Mouse (Mus musculus): ENCODE results near the gene Scarb1. TPM values are rescaled to one million over a fixed set of nuclear protein-coding genes. Genes with fewer than 3 reads are reported as not detected.
A peak's percentile ranks its signal among the peaks of the same experiment; 100 is the strongest.

Gene Scarb1
- polyA plus RNA-seq, 1 experiment, result 188 TPM

DNA sequence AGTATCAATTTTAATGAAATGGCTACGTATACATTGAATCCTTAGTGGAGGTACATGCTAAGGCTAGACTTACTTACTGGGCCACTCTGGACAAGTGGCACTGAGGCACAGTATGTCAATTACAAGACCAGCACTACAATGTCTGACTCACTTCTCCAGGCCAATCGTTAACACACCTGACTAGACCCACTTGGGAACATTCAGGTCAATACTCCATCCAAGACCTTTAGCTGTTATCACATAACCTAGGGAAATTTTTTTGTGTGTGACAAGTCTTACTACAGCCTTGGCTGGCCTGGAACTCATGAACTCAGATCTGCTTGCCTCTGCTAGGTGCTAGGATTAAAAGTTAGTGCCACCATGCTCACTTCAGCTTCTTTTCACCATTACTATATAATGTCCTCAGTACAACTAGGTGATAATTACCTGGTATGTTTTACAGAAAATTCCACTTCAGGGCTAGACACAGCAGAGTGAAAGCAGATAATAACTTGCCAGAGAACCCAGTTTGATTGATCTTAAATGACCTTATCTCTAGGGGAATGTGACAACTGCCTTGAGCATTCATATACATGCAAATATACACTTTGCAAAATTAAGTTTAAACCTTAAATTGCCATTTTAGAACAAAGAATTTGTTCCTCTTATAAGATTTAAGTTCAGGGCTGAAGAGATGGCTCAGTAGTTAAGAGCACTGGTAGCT, 43.8 kb upstream of the Scarb1 start:
- Histone ChIP-seq H3K4me3 (ENCODE audit: control insufficient read depth, low read depth, low read length) (no peak overlapping the region), H3K36me3 (ENCODE audit: control insufficient read depth, insufficient read depth, low read length) (peaks cover 2% of the 10 kb centered on the region), H3K27me3 (ENCODE audit: control insufficient read depth, insufficient read depth, low read length) (no peaks in the 10 kb centered on the region), H3K27ac (ENCODE audit: control insufficient read depth, insufficient read depth, low read depth, low read length) (no peak overlapping the region), H3K4me1 (ENCODE audit: control insufficient read depth, insufficient read depth, low read length) (no peaks in the 10 kb centered on the region)
- TF ChIP-seq CTCF (IDR thresholded peaks at IDR 0.05; ENCODE audit: control insufficient read depth, insufficient read depth, insufficient replicate concordance, low read depth, low read length) (no peak), POLR2A (IDR thresholded peaks at IDR 0.05; ENCODE audit: control insufficient read depth, low read depth, low read length) (no peak)

DNA sequence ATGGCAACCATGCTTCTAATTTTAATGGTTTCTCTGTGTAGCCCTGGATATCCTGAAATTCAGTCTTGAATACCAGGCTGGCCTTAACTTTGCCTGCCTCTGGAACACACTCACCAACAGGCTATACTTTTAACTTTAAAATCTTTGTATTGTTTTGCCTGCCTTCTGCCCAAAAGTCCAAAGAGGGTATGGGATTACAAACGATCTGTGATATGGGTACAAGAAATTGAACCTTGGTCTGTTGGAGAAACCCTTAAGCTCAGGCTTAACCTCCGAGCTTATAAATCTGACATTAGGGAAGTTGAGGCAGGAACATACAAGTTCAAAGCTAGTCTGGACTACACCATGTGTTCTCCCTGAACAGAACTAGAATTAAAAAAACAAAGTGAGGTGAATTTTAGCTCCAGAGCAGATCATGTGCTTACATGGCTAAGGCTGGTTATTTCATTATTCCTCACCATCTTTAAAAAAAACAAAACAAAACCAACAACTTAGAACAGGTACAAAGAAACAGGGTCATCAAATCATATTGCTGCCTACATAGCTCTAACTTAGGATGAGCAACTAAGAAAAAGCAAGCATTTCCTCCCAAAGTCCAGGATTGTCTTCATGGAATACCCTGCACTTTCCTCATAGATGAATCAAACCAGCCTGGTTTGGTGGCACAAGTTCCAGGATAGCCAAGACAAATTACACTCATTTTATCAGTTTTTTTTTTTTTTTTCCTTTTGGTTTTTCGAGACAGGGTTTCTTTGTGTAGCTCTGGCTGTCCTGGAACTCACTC, 42.9 kb upstream of the Scarb1 start:
- TF ChIP-seq POLR2A (IDR thresholded peaks at IDR 0.05; ENCODE audit: control insufficient read depth, low read depth, low read length) (no peak), CTCF (IDR thresholded peaks at IDR 0.05; ENCODE audit: control insufficient read depth, insufficient read depth, insufficient replicate concordance, low read depth, low read length) (no peak)
- no peaks in the 10 kb centered on the region for H3K27me3 ChIP-seq (ENCODE audit: control insufficient read depth, insufficient read depth, low read length)

DNA sequence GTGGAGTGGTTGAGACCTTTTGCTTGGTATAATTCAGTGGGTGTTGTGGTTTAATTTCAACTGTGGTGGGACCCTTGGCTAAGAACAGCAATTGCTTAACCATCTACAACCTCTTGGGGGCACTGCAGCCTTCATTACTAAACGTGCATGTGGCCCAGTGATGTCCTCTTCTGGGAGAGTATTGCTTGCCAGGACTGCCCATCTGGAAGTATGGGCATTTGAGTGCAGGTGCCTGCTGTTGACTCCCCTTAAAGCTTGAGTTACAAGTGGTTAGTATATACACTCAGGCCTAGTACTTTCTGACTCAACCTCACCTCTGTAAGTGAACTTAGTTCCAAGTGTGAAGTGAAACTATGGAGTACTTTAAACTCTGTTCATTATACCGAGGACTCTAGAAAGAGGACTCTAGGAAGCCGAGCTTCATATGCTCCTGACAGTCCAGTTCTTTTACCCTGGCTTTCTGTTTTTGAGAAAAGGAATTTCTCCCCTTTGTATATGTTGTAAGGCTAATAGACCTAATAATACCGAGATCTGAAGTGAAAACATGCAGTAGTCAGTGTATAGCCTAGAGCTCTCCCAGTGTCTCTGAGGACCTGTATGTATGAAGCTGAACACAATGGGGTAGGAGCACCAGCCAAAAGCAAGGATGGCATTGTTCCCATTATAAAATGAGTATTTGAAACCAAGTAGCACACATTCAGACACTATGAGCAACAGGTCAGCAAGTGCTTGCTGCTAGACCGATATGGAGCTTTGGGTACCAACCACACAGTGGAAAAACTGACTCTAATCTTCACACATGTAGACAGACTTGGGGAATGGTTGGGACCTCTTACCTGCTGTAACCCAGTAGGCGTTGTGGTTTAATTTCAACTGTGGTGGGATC, 42.0 kb upstream of the Scarb1 start:
- Histone ChIP-seq H3K4me1 (ENCODE audit: control insufficient read depth, insufficient read depth, low read length) (no peaks in the 10 kb centered on the region), H3K27ac (ENCODE audit: control insufficient read depth, insufficient read depth, low read depth, low read length) (no peak overlapping the region), H3K27me3 (ENCODE audit: control insufficient read depth, insufficient read depth, low read length) (no peaks in the 10 kb centered on the region), H3K4me3 (ENCODE audit: control insufficient read depth, low read depth, low read length) (no peak overlapping the region), H3K36me3 (ENCODE audit: control insufficient read depth, insufficient read depth, low read length) (no peaks in the 10 kb centered on the region; the same call in 1 of the 2 replicates)
- TF ChIP-seq CTCF (IDR thresholded peaks at IDR 0.05; ENCODE audit: control insufficient read depth, insufficient read depth, insufficient replicate concordance, low read depth, low read length) (0 out of 2 replicates have a peak, but pooled peaks have one; percentile 8), POLR2A (IDR thresholded peaks at IDR 0.05; ENCODE audit: control insufficient read depth, low read depth, low read length) (no peak)

More for the DNA sequence above, 42.9 kb upstream of the Scarb1 start:
- no peak overlapping the region for H3K4me3 ChIP-seq (ENCODE audit: control insufficient read depth, low read depth, low read length)
- H3K27ac ChIP-seq (ENCODE audit: control insufficient read depth, insufficient read depth, low read depth, low read length), result no peak overlapping the region
- H3K36me3 ChIP-seq (ENCODE audit: control insufficient read depth, insufficient read depth, low read length), result peaks cover 2% of the 10 kb centered on the region
- no peaks in the 10 kb centered on the region for H3K4me1 ChIP-seq (ENCODE audit: control insufficient read depth, insufficient read depth, low read length)

DNA sequence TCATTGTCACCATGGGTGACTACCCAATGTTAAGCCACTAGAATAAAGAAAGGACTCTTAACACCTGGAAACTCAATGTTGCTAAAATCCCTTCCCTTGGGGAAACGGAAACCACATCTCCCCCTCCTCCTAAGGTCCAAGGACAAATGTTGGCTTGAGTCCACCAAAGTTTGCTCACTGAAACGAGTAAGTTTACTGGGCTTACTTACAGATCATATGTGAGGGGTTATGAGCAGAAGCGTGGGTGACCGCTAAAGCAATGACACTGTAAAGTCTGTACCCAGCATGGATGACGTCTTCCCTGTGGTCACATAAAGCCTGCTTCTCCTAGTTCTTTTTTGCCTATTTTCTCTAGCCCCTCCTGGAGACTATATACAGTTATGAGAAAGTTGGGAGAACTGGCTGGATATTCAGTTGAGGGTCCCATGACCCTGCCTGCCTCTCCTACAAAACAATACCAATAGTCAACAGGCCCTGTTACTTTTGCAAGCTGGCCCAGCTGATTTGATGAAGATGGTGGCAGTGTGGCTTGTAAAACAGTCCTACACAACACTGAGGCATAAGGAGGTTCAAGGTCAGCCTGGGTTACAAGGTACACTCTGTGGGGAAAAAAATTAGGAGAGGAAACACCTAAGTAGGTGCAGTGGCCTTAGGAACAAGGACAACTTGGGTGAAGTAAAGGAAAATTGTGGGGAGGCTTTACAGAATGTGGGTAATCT, 41.2 kb upstream of the Scarb1 start:
- Histone ChIP-seq H3K27me3 (ENCODE audit: control insufficient read depth, insufficient read depth, low read length) (no peaks in the 10 kb centered on the region), H3K36me3 (ENCODE audit: control insufficient read depth, insufficient read depth, low read length) (no peaks in the 10 kb centered on the region; the same call in 1 of the 2 replicates), H3K4me3 (ENCODE audit: control insufficient read depth, low read depth, low read length) (no peak overlapping the region), H3K27ac (ENCODE audit: control insufficient read depth, insufficient read depth, low read depth, low read length) (no peak overlapping the region), H3K4me1 (ENCODE audit: control insufficient read depth, insufficient read depth, low read length) (no peaks in the 10 kb centered on the region)
- no peak for TF ChIP-seq CTCF (IDR thresholded peaks at IDR 0.05; ENCODE audit: control insufficient read depth, insufficient read depth, insufficient replicate concordance, low read depth, low read length)
- TF ChIP-seq POLR2A (IDR thresholded peaks at IDR 0.05; ENCODE audit: control insufficient read depth, low read depth, low read length), result no peak

DNA sequence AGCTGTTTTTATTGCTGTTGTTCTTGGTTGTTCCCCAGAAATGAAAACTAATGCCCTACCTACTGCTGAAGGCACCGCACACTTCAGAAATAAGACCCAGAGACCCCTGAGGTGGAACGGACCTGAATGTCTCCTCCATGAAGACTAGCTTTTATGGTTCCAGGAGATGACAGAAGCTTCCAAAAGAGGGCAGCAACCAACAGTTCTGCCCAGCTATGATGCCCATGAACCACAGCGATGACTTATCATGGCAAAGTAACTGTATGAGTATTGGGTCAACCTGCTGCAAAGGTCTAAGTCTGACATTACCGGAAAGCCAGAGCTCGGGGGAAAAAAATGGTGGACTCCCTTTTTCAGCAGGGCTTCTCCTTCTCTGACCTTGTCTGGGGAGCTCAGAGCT, 38.0 kb upstream of the Scarb1 start:
- no peak overlapping the region for H3K4me3 ChIP-seq (ENCODE audit: control insufficient read depth, low read depth, low read length)
- H3K36me3 ChIP-seq (ENCODE audit: control insufficient read depth, insufficient read depth, low read length), result no peaks in the 10 kb centered on the region
- no peak overlapping the region for H3K27ac ChIP-seq (ENCODE audit: control insufficient read depth, insufficient read depth, low read depth, low read length)
- TF ChIP-seq CTCF (IDR thresholded peaks at IDR 0.05; ENCODE audit: control insufficient read depth, insufficient read depth, insufficient replicate concordance, low read depth, low read length) (no peak), POLR2A (IDR thresholded peaks at IDR 0.05; ENCODE audit: control insufficient read depth, low read depth, low read length) (no peak)
- H3K27me3 ChIP-seq (ENCODE audit: control insufficient read depth, insufficient read depth, low read length), result no peaks in the 10 kb centered on the region
- no peaks in the 10 kb centered on the region for H3K4me1 ChIP-seq (ENCODE audit: control insufficient read depth, insufficient read depth, low read length)

DNA sequence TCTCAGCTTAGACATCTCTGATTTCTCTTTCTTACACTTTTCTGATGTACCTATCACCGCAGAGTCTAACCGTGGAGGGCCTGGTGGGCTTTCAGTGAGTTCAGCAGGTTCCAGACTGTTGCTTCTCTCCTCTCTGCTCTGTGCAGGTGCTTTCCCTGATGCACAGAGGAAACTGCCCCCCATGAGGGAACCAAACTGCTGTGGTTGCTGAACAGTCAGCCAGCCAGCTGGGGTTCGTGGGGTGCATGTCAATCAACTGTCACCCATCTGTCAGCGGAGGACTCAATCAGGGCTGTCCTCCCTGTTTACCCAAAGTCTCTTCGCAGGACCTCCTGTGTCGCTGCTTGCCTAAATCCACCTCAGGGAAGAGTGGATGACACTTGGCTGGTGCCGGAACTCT, 36.3 kb upstream of the Scarb1 start:
- Histone ChIP-seq H3K4me1 (ENCODE audit: control insufficient read depth, insufficient read depth, low read length) (no peaks in the 10 kb centered on the region), H3K36me3 (ENCODE audit: control insufficient read depth, insufficient read depth, low read length) (no peaks in the 10 kb centered on the region), H3K27ac (ENCODE audit: control insufficient read depth, insufficient read depth, low read depth, low read length) (no peak overlapping the region), H3K4me3 (ENCODE audit: control insufficient read depth, low read depth, low read length) (no peak overlapping the region), H3K27me3 (ENCODE audit: control insufficient read depth, insufficient read depth, low read length) (no peaks in the 10 kb centered on the region)
- no peak for TF ChIP-seq CTCF (IDR thresholded peaks at IDR 0.05; ENCODE audit: control insufficient read depth, insufficient read depth, insufficient replicate concordance, low read depth, low read length)
